Mouse (Mus musculus) liver, embryonic 14.5 days (tissue): ENCODE results near the gene Hspbap1.

Experiments
- CTCF ChIP-seq: IDR thresholded peaks from 2 replicates; pipeline ENCODE4 v1.5.1; 2016; ENCODE audit warnings: antibody characterized with exemption, low read depth, control low read depth
- EP300 ChIP-seq: IDR thresholded peaks from 2 replicates; pipeline ENCODE4 v1.6.1; 2016; ENCODE audit warnings: antibody characterized with exemption, low read depth

- TF ChIP-seq CTCF (no peak), EP300 (no peak)
Measured at GRCm38 (mm10) chr16:35732096-35732495, 38.1 kb upstream of the Hspbap1 start.
